Mouse (Mus musculus) heart, embryonic 11.5 days (tissue): ENCODE results near the gene Cgref1. TPM values are rescaled to one million over a fixed set of nuclear protein-coding genes. Genes with fewer than 3 reads are reported as not detected.
A peak's percentile ranks its signal among the peaks of the same experiment; 100 is the strongest.

Experiments used
- ATAC-seq: fragments of 200-750 bp; cut with Nextera tagmentation; replicated peaks from 2 replicates; pipeline ENCODE4 v1.8.0; 2017; ENCODE audit warnings: moderate library complexity; ENCODE audit not compliant: insufficient number of reproducible peaks, low FRiP score, low TSS enrichment
- H3K27ac ChIP-seq: fragments of 300-500 bp; sonication (generic); 2 replicates; pipeline ENCODE4 v1.5.1; 2014; ENCODE audit warnings: mild to moderate bottlenecking, low read depth, low read length
- H3K27me3 ChIP-seq: fragments of 300-500 bp; sonication (generic); 2 replicates; pipeline ENCODE4 v1.6.1; 2014; ENCODE audit warnings: mild to moderate bottlenecking, low read length, mixed read lengths; ENCODE audit not compliant: control insufficient read depth, insufficient read depth
- H3K36me3 ChIP-seq: fragments of 300-500 bp; sonication (generic); 2 replicates; pipeline ENCODE4 v1.6.1; 2014; ENCODE audit warnings: mild to moderate bottlenecking, low read length, moderate library complexity, mixed read lengths; ENCODE audit not compliant: control insufficient read depth, insufficient read depth
- H3K4me1 ChIP-seq: fragments of 300-500 bp; sonication (generic); 2 replicates; pipeline ENCODE4 v1.6.1; 2014; ENCODE audit warnings: low read length; ENCODE audit not compliant: control insufficient read depth, insufficient read depth
- H3K4me2 ChIP-seq: fragments of 300-500 bp; sonication (generic); 2 replicates; pipeline ENCODE4 v1.6.1; 2014; ENCODE audit warnings: mild to moderate bottlenecking, moderate library complexity
- H3K4me3 ChIP-seq: fragments of 300-500 bp; sonication (generic); 2 replicates; pipeline ENCODE4 v1.5.1; 2014; ENCODE audit warnings: low read depth, low read length
- H3K9ac ChIP-seq: fragments of 300-500 bp; sonication (generic); 2 replicates; pipeline ENCODE4 v1.6.1; 2014; ENCODE audit warnings: mild to moderate bottlenecking, low read depth, low read length, moderate library complexity
- H3K9me3 ChIP-seq: fragments of 300-500 bp; sonication (generic); replicated peaks from 2 replicates; pipeline ENCODE4 v1.6.1; 2016; ENCODE audit warnings: low read length; ENCODE audit not compliant: control insufficient read depth
- WGBS: fragments of 180-500 bp; shearing (Covaris S2); extraction: QIAGEN DNeasy Blood & Tissue Kit; methylation state at CpG from one replicate; pipeline ENCODE4 v1.1.7; 2014; ENCODE audit not compliant: insufficient replicate concordance; 5-methylcytosine and 5-hydroxymethylcytosine counted together
- polyA plus RNA-seq: library from polyadenylated mRNA; unstranded; fragments of >200 nt; fragmentation: Nextera tagmentation; extraction: Ambion mirVana; gene quantifications from 2 replicates; pipeline ENCODE4 v1.2.1, GENCODE M21; 2014

The Cgref1 gene
- polyA plus RNA-seq, 1 experiment from 2014 or later: 5.4 TPM

DNA sequence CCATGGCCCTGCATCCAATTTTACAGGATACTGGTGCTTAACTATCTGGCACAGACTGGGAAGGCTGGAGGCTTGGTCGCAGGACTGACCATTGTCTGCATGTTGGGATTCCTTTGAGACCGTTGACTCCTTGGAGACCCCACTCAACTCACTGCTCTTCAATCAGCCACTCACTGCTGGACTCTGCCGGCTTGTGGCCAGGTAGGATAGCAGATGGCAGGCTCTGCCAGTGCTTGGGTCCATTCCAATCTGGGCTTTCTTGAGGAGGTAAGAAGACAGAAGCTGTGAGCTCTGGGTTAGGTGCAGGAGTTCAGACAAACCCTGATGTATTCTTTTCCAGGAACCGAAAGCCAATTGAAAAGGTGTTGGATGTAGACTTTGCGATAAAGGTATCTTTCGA is 8.7 kb upstream of the Cgref1 start:
- WGBS: 92% methylated on average over 6 of the region's 6 CpGs
- Histone ChIP-seq H3K4me3 (no peak overlapping the region), H3K9ac (no peak overlapping the region), H3K27me3 (no peaks in the 10 kb centered on the region), H3K4me2 (no peak overlapping the region), H3K4me1 (peaks cover 22% of the 10 kb centered on the region), H3K36me3 (peaks cover 36% of the 10 kb centered on the region), H3K9me3 (no peaks in the 10 kb centered on the region), H3K27ac (no peak overlapping the region)
- no peak for ATAC-seq

DNA sequence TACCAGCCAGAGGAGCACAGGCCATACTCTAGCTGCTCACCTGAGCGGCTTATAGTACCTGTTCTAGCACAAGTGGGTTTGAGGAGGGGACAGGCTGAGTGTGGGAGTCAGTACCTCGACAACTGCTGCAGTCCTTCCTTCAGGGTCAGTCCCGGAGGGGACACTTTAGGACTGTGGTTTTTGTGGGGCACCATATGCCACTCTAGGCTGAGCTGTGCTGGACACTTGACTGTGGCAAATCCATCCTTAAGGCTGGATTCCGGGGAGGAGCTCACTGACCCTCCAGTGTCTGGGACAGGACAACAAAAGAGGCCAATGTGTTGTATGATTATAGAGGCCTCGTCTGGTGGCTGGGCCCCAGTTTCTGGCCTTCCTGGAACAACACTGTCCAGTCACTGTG is 7.2 kb upstream of the Cgref1 start:
- WGBS: 76% methylated on average over 5 of the region's 5 CpGs
- ATAC-seq: no peak

DNA sequence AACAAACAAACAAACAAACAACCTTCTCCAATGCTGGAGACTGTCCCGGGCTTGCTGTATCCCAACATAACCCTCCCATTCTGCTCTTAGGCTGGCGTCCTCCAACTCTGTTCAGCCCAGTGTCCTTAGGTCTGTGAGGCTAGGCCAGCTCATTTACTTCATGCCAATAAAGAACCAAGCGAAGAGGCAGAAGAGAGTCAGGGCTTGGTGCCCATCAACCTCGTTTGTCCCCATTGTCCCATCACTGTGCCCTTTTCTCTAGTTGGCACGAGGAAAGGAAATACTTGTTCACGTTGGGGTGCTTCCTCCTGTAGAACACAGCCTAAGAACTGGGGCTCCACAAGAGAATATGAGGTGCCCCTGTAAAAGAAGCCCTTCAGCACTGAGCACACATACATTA is 6.3 kb upstream of the Cgref1 start:
- Histone ChIP-seq H3K36me3 (peaks cover 25% of the 10 kb centered on the region), H3K9ac (no peak overlapping the region), H3K9me3 (no peaks in the 10 kb centered on the region), H3K27ac (no peak overlapping the region), H3K4me2 (no peak overlapping the region), H3K27me3 (no peaks in the 10 kb centered on the region), H3K4me3 (no peak overlapping the region), H3K4me1 (peaks cover 13% of the 10 kb centered on the region)
- no peak for ATAC-seq
- 80% methylated on average over 6 of the region's 6 CpGs for WGBS

More for the DNA sequence above, 7.2 kb upstream of the Cgref1 start:
- Histone ChIP-seq H3K27ac (no peak overlapping the region), H3K4me3 (no peak overlapping the region), H3K4me1 (peaks cover 13% of the 10 kb centered on the region), H3K4me2 (no peak overlapping the region), H3K9me3 (no peaks in the 10 kb centered on the region), H3K9ac (no peak overlapping the region), H3K36me3 (peaks cover 28% of the 10 kb centered on the region), H3K27me3 (no peaks in the 10 kb centered on the region)

DNA sequence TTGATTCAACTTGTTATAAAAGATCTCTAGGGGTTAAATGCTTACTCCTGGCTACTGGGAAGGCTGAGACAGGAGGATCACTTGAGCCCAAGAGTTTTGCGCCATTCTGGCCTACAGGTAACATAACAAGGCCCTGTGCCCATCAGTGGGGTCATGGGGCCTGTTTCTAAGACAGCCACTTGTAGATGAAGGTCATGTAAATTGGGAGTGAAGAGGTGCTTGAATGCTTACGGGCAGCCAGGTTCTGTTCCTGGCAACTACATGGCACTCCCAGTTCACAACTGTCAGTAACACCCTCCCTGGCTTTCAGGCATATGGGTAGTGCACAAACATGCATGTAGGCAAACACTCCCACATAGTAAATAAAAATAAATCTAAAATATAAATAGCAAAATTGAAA is 5.5 kb upstream of the Cgref1 start:
- peak overlapping the region; percentile 93; the same call in 1 of the 2 replicates for H3K4me2 ChIP-seq
- H3K4me1 ChIP-seq: peaks cover 13% of the 10 kb centered on the region
- no peak overlapping the region for H3K27ac ChIP-seq
- no peak overlapping the region; the same call in 1 of the 2 replicates for H3K4me3 ChIP-seq
- H3K9ac ChIP-seq: no peak overlapping the region
- H3K9me3 ChIP-seq: no peaks in the 10 kb centered on the region
- H3K27me3 ChIP-seq: peaks cover 3% of the 10 kb centered on the region; the same call in 1 of the 2 replicates
- ATAC-seq: no peak
- H3K36me3 ChIP-seq: peaks cover 24% of the 10 kb centered on the region
- 83% methylated on average over 2 of the region's 2 CpGs for WGBS

DNA sequence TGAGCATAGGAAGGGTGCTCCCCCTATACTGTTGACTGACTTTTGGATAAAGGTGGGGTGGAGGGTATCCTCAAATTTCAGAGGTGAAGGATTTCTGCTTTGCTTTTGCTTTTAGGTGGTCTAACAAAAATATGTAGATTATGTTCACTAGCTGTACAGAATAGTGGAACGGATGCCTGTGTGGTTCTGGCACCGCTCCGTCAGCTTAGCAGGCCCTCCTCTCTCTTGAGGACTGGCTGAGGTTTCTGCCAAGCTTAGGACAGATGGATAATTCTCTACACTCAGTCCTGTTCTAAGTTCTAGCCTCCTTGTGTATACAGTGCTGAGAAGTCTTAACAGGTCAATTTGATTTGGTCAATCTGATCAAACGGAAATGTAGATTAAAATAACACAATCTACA is 5.1 kb upstream of the Cgref1 start:
- Histone ChIP-seq H3K9me3 (no peaks in the 10 kb centered on the region), H3K4me3 (peak overlapping the region; percentile 69), H3K27me3 (peaks cover 6% of the 10 kb centered on the region), H3K9ac (peak overlapping the region; percentile 74), H3K36me3 (peaks cover 20% of the 10 kb centered on the region), H3K4me2 (peak overlapping the region; percentile 93), H3K4me1 (peaks cover 13% of the 10 kb centered on the region), H3K27ac (peak overlapping the region; percentile 57; the same call in 1 of the 2 replicates)
- 71% methylated on average over 4 of the region's 4 CpGs for WGBS
- no peak for ATAC-seq

DNA sequence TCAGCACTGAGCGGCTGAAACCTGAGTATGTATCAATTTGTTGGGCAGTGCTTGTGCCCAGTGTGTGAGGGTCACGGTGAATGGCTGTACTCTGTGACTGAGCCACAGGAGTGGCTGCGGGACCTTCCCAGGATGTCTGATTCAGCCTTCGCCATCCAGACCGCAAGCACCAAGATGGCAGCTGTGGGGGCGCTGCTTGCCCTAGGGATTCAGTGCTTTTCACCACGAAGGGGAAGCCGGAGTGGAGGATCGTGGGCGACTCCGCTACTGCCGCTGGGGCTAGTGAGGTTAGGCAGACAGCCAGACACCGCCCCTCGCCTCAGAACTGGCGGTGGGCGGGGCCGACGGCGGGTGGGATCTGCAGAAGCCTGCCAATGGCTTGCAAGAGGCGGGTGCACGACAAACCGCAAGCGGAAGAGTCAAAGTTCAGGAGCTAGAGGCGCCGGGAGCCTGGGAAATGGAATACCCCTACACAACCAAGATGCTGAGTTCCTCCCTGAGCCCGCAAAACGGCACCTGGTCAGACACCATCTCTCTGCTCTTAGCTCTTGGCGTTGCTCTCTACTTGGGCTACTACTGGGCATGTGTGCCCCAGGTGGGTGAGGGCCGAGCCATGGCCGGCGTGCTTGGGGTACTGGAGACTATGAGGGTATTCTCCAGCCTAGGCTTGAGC is 4.4 kb upstream of the Cgref1 start:
- Histone ChIP-seq H3K36me3 (peaks cover 14% of the 10 kb centered on the region), H3K9ac (peak overlapping the region; percentile 74), H3K4me2 (peak overlapping the region; percentile 93), H3K27ac (peak overlapping the region; percentile 57; the same call in 1 of the 2 replicates), H3K4me3 (peak overlapping the region; percentile 69), H3K27me3 (peaks cover 9% of the 10 kb centered on the region), H3K4me1 (peaks cover 17% of the 10 kb centered on the region), H3K9me3 (no peaks in the 10 kb centered on the region)
- under 1% methylated on average over 31 of the region's 31 CpGs for WGBS
- peak; percentile 88 for ATAC-seq

DNA sequence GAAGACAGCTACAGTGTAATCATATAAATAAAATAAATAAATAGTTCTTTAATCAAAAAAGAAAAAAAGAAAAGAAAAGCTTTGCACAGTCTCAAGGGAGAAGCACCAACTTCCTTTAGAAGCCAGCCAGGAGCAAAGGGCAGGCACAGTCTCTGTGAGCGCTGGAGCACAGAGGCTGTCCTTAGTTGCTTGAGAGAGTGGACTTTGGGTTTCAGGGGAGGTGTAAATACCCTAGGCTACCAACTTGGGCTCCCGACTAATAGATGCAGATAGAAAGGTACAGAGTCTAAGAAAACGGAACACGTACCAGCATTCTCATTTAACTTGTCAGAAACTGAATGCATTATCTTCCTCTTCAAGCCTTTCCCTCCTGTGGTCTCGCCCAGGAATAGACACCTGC is 3.2 kb upstream of the Cgref1 start:
- no peak for ATAC-seq
- Histone ChIP-seq H3K4me2 (no peak overlapping the region), H3K4me3 (no peak overlapping the region), H3K27ac (no peak overlapping the region), H3K9me3 (no peaks in the 10 kb centered on the region), H3K4me1 (peaks cover 17% of the 10 kb centered on the region), H3K36me3 (peaks cover 3% of the 10 kb centered on the region; the same call in 1 of the 2 replicates), H3K9ac (no peak overlapping the region), H3K27me3 (peaks cover 13% of the 10 kb centered on the region)
- WGBS: 68% methylated on average over 5 of the region's 5 CpGs

DNA sequence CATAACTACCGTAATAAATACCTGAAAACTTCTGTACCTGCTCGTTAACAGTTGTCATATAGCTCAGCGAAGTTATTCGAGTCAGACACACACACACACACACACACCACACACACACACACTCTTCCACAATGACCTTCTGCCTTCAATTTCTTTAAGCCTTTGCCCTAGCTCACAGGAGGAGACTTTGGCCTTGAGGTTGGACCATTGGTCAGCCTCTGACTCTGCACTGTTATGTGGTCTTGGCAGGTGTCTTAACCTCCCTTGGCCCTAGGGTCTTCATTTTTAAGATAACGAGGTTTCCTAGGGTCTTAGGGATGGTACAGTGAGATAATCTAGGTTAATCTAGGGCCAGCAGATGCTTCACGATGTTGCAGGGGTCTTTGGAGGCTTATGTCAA is 1.0 kb downstream of the Cgref1 start:
- Histone ChIP-seq H3K9ac (no peak overlapping the region), H3K36me3 (no peaks in the 10 kb centered on the region), H3K4me1 (peaks cover 7% of the 10 kb centered on the region), H3K27me3 (peaks cover 15% of the 10 kb centered on the region), H3K27ac (no peak overlapping the region), H3K4me2 (no peak overlapping the region), H3K9me3 (no peaks in the 10 kb centered on the region), H3K4me3 (no peak overlapping the region)
- ATAC-seq: no peak
- WGBS: 81% methylated on average over 6 of the region's 6 CpGs

DNA sequence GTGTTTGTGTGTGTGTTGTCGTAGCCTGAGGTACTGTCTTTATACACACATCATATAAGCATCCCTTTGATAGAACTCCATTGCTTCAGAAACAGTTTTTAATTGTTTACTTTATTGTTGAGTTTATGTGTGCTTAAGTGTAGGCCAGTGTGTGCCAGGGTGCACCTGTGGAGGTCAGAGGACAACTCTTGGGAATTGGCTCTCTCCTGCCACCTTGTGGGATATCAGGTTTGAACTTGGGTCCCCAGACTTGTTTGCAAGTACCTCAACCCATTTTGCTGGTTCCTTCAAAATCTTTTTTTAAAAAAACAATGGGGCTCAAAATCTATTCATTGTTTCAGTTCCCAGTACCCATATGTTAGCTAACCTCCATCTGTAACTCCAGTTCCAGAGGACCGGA is 2.4 kb downstream of the Cgref1 start:
- no peaks in the 10 kb centered on the region for H3K36me3 ChIP-seq
- H3K4me2 ChIP-seq: no peak overlapping the region
- H3K4me1 ChIP-seq: peaks cover 4% of the 10 kb centered on the region
- 92% methylated on average over 2 of the region's 2 CpGs for WGBS
- no peak overlapping the region for H3K9ac ChIP-seq
- ATAC-seq: no peak
- no peak overlapping the region for H3K4me3 ChIP-seq
- H3K9me3 ChIP-seq: no peaks in the 10 kb centered on the region
- H3K27me3 ChIP-seq: peaks cover 15% of the 10 kb centered on the region
- no peak overlapping the region for H3K27ac ChIP-seq
